Mouse (Mus musculus) T-helper 17 cell (primary cell): ENCODE results near the gene Mapk6.

Experiments
- in situ Hi-C, 2 experiments: fragments of 300-600 bp; cut with MboI, MseI; formaldehyde crosslinking; loops; 1 replicate in 1 of 2; 2 replicates in 1 of 2; pipeline ENCODE4 v1.15.1; 2025; ENCODE audit warnings: high pct_unique_total_duplicates in 2 of 2

The Mapk6 gene

DNA sequence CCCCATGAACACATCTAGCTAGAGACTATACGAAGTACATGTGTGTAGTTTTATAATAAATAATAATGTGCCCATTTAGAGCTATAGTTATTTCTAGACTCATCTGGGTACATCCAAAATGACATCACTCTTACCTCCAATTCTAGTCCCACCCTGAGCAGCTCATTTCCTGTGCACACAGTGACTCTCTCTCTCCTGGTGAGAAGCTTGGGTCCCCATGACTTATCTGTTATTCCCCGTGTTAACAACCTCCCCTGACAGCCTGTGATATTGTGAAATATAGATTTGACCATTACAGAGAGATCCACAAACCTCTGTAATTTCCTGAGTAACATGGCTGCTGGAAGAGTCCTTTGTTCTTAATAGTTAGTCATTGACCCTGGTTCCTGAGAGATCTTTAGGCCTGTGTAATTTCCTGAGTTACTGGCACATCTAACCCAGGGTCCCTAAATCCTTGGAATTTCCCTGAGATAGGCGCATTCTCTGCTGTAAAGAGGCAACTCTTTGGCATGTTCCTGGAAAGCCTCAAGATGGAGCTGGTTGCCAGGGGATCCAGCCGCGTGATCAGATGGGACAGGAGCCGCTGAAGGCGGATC, 16.1 kb upstream of the Mapk6 start:
- in situ Hi-C loops = loop anchor here in 1 of 2 experiments (10.0 kb wide), 1 partner anchor 351 kb away; the partner anchor contains the start of gene Myo5a

DNA sequence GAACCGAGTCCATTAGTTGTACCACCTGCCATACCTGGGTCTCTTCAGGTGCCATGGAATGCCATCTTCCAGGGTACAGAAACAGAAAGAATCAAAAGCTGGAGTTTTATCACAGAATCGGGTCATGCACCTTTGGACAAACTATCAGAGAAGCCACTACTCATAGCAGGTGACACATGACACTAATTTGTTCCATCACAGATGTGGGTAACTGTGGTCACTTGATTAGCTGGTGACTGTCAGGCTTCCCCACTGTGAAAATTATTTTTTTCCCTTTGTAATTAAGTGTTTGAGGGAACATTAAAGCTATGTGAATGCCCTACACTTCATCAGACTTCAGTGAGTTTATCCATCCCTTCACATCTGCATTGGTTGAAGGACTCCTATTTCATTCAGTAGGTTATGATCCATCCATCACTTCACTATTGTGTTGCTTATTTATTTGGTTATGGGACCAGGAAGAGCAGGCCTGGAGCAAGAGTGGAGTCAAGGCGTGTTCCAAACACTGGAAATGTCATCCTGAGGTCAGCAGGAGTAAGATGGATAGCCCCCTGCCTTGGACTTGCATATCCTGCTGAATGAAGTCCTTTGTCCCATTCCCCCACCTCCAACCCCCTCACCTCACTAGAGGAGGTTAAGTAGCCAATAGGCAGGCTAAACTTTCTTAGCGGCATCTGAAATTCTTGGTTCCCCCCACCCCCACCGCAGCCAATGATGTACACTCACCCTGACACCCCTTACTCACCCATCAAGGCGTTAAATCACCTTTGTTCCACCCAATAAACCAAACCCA, 14.7 kb upstream of the Mapk6 start:
- in situ Hi-C loops = loop anchor here in 1 of 2 experiments (10.0 kb wide), 1 partner anchor 350 kb away; the partner anchor contains the start of gene Myo5a

DNA sequence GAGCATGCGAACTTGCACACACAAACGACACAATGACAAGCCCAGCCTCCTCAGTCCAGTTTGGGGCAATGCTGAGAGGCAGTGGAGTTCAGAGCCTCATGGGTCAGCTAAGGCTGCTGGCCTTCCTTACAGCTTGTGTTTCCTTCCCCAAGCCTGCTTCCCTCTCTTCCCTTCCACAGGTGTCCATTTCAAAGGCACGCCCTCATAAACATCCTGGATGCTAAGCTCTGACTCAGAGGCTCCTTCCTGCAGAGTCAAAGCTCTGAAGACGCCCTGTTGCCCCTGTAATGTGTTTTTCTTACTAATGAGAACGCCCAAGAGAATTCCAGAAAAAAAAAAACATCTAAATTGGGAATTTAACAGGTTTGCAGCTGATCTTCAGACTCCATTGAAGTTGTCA, 13.9 kb upstream of the Mapk6 start:
- in situ Hi-C loops = loop anchor here in 1 of 2 experiments (10.0 kb wide), 1 partner anchor 349 kb away; the partner anchor contains the start of gene Myo5a

DNA sequence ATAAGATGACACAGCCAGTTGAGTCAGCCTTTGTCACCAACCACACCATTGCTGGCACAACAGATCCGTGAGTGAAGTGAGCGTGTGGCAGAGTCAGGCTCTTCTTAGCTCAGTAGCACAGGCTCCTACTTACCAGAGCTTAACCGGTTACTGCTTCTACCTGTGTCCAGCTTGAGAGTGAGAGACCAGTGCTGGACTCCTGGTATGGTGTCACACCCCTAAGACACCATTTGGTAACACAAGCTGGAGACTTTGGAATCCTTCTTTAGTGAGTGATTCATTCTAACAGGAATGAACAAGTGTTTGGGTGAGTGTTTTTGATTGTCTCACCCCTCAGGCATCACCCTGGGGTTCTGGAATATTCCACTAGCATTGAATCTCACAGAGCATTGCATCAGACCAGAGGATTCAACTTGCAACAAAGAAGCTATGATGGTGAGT, 12.5 kb upstream of the Mapk6 start:
- in situ Hi-C loops = loop anchor here in 1 of 2 experiments (10.0 kb wide), 1 partner anchor 347 kb away; the partner anchor contains the start of gene Myo5a

DNA sequence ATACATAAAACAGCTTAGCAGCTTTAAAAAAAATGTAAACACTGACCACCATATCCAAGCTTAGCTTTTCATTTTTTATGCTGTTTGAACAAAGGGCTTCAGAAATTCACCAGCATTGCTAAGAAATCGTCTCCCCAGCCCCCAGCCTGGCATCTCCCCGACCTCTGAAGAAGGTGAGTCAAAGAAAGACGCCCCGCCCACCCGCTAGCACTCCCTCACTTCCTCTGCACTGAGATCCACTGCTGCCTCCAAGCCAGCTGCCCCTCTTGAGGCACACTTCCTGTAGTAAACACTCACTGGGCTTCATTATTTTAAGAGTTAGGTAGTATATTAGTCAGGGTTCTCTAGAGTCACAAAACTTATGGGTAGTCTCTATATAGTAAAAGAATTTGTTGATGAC, 4.4 kb upstream of the Mapk6 start:
- in situ Hi-C loops = no loop called here

DNA sequence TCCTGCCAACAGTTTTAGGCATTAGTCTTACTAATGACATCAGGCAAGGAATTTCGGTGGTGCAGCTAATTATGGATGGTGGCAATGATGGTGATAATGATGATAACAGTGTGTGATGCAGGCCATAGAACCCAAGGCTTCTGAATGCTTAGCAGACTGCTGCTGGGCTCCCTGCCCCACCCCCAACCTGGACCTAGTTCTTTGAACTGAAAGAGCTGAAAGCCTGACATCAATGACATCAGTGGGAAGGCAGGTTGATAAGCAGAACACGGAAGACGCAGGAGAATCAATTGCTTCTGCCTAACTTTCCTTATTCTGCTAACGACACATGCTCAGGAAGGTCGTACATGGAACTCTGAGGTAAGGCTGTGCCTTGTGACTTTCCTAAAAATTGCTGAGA, 3.4 kb upstream of the Mapk6 start:
- in situ Hi-C loops = no loop called here

DNA sequence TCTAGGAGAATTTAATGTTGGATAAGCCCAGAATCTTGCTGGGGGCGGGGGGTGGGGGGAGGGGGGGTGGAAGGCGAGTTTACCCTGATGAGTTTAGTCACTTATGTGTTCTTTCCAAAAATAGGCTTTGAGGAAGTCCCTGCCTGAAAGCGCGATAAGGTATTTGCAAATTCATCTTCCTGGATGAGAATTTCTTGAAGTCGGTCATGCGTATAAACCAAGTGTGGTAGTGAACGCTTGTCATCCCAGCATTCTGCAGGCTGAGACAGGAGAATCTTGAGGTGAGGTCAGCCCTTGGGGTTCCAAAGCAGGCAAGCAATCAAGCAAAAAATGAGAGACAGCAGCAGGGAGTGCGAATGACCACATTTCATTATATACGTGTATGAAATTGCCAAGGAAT, 1.8 kb upstream of the Mapk6 start:
- in situ Hi-C loops = no loop called here

DNA sequence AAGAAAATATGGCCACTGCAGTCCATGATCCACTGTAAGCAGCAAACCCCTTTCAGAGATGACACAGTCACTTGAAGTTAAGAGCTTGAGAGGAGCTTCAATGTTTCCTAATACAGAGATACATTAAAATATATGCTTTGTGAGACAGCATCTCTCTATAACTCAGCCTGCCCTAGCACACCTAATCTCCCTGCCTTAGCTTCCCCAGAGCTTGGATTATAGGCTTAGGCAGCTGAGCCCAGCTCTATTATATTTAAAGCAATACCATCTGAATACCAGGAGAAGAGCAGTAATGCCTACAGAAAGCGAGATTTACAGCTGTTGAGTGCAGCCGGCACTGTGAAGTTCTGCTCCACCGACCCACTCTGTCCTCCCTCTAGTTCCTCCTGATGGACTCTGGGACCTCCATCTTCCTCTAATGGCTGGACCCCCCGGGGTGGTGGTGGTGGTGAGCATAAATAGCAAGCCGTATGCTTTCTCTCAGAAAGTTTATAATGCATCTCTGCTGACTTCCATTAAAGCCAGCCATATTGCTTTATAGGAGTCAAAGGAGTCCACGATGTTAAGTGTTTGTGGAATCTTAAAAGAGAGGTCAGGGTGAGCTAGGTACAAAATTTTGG, 1.2 kb upstream of the Mapk6 start:
- in situ Hi-C loops = no loop called here

DNA sequence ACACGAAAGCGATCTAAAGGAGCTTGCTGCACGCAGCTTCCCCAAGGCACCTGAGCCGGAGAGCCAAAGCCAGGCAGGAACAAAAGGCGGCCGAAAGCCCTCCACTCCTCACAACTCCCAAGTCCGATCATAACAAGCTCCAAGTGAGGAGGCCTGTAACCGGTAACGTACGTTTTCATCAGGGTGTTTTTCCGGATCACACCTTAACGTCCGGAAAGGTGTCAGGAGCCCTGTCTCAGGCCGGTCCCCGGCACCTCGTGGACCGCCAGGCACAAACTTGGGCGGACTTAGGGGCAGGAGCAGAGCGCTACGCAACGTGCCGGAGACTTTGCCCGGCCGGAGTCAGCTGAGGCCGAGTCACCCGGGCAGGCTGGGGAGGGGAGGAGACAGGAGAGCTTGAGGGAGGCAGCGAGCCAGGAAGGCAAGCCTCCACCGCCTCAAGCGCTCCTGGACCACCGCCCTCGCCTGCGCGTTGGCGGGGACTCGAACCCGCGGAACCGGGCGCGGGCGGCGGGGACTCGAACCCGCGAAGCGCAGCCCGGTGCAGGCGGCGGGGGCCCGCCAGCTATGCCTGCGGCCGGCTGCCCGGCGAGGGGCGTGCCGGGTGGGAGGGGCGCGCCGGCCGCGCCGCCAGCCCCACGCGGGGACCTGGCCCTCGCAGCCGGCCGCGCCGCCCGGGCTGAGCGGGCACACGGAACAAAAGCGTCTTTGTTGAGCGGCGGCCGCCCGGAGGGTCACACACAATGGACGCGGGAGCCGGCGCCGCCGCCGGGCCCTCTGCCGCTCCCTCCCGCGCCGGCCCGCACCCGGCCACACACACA, 564 bp downstream of the Mapk6 start:
- in situ Hi-C loops = no loop called here

DNA sequence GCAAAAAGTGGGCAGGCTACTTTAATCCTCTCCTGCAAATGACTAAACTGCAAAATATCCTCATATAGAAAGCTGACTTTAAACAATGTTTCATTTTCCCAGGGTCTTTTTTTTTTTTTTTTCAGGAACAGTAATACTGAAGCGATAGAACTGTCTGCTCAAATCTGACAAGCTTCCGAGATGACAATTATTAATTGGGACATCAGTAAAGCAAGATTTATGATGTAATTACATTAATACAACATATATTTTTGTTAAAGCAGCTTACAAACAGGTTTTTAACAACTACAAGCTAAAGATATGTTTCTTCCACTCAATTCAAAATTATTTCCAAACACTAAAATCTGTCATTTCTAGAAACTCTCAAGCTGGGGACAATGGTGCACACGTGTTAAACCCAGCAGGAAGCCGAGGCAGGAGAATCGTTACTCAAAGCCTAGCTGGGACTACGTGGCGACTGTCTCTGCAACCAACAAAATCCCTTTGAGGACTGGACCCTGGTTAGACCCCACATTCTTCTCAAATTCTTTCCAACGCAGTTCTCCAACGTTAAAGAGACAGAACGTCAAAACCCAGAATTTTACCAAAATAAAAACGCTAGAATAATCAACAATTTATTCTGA, 1.5 kb downstream of the Mapk6 start:
- in situ Hi-C loops = no loop called here

DNA sequence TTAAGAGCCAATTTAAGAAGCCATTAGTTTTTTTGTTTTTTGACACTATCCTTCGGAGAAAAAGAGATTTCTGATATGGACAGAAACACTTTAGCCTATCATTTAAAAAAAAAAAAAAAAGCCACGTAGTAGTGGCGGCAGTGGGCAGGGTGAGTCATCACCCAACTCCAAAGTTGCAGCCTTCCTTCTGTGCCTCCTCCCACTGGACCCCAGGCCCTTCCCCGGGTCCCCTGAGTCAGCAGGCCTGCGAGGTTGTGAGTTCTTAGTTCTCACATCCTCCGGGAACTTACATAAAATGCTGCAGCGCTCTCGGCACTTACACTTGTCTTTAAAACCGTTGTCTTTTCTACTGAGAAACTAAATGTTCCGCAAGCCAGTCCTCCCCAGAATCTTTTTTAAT, 2.0 kb downstream of the Mapk6 start:
- in situ Hi-C loops = no loop called here

DNA sequence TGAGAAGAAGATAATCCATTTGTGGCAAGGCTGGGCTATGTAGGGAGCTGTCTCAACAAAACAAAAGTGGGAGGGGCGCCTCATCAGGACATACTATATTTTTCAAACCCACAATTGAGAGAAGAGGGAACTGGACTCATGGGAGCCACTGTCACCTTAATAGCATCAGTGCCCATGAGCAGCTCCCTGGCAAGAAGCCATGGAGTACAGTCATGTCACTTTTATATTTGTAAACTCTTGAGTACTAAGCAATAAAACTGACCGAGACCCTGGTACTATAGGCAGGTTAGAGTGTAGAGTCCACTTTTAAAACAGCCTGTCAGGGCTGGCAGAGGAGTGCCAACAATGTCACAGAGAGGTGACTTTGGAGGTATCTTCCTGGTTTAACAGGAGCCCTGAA, 3.7 kb downstream of the Mapk6 start:
- in situ Hi-C loops = no loop called here

DNA sequence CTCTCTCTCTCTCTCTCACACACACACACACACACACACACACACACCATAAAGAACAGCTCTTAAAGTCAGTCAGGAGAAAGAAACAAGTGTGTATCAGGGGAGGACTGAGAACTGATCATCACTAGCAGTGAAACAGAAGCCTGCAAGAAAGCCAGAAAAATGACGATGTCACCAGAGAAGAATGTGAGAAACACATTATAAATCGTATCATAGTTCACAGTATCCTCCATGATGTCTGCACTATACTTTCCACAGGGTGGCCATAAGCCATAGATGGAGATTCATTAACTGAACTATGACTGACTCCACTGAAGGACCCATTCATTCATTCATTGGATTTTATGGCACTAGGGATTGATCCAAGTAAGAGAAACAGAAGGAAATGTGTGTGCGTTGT, 6.3 kb downstream of the Mapk6 start:
- in situ Hi-C loops = no loop called here

DNA sequence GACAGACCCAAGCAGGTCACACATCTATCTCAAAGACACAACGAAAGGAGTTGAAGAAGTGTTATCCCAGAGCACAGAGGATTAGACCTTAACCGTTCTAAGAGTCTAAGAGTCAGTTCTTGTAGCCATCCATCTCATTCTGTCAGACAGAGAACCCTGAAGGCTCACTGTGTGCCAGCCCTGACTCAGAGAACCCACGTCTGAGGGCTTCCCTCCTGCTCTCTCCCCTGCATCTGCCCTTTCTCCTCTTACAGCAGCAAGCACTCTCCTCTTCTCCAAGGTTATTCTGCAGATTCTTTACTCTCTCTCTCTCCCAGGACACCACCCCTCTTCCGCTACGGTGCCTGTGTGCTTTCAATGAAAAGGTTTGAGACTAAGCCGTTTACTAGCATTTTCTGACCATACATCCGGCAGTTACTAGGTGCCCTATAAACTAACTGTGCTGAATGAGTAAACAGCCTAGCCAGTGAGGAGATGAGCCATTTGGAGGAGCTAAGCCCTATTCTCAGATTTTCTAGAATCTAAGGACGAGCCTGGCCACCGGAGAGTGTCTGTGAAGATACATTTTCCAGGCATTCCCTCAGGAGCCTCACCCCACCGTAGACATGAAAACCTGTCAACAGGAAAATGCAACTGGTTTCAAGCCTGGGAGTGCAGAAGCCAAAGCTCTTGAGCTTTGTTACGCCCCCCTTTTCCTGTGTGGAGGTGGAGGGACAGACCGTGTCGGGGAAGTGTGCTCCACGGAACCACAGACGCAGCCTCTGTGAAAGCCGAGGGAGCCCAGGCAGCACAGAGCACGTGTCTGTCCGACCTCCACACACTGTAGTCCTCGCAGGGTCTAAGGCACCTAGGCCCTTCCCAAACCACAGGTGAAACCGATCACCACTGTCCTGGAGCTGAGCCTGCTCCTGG, 8.0 kb downstream of the Mapk6 start:
- in situ Hi-C loops = no loop called here

DNA sequence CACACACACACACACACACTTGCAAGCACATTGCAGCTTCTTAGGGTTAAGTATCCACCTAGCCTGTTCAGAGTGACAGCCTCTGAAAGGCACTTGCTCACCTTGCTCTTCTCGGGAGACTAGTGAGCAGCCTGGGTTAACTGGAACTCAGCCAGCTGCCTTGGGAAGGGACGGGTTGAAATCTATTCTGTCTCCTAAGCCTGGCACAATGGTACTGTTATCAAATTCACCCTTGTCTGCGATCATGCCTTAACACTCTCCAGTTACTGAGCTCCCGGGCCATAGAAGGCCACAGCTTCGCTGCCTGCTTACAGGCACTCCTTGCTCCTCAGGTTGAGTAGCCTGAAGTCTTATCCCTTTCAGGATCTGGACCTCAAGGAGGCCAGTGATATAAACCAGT, 9.2 kb downstream of the Mapk6 start:
- in situ Hi-C loops = no loop called here

DNA sequence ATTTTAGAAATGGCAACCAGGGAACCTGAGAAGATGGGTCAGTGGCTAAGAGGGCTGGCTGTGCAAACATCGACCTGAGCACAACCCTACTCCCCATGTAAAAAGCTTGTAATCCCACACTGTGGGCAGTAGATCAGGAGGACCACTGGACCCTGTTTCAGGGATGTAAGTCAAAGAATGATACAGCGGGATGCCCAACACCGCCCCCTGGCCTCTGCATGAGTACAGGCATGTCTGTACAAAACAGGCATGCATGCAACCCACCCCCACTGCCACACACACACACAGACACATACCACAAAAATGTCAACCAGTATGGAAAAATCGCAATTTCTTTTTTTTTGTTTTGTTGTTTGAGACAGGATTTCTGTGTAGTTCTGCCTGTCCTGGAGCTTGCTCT, 10.7 kb downstream of the Mapk6 start:
- in situ Hi-C loops = loop anchor here (5.0 kb wide), 3 partner anchors 38 to 43 kb away; partner anchors contain the start of gene Leo1 (in 1 of the 2)

DNA sequence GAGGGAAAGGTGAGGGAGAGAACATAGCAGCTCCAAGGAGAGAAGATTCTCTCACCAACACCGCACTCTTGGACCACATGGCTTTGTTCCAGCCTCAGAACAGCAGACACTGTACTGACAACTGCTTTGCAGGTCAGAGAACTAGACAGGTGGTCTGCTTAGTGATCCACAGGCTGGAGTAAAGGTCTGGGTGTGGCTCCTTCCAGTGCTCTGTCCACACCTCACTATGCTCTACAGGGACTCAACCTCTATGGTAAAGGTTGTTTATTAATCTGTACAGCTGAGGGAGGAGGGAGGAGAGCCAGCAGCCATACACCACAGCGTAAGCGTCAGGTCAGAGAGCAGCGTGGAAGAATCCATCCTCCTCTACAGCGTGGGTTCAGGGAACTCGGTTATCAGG, 13.8 kb downstream of the Mapk6 start:
- in situ Hi-C loops = loop anchor here (5.0 kb wide), 3 partner anchors 39 to 46 kb away; partner anchors contain the start of gene Leo1 (in 1 of the 2)

DNA sequence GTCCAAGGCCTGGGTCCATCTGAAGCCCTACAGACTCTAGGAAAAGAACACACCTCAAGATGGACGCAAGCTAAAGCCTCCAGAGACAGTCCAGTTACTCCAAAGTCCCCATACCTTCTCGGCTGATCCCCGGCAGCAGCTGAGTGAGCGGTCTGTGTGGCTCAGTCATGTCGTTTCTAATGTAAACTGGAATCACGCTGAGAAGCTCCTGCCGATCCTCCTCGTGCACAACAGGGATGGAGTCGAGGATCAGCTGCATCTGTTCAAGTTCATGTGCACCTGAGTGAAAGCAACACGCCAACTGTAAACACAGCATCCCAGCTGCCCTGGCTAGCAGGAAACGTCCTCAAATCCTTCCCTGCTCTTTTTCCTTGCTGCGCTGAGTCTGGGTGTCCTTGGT, 16.6 kb downstream of the Mapk6 start:
- in situ Hi-C loops = no loop called here

DNA sequence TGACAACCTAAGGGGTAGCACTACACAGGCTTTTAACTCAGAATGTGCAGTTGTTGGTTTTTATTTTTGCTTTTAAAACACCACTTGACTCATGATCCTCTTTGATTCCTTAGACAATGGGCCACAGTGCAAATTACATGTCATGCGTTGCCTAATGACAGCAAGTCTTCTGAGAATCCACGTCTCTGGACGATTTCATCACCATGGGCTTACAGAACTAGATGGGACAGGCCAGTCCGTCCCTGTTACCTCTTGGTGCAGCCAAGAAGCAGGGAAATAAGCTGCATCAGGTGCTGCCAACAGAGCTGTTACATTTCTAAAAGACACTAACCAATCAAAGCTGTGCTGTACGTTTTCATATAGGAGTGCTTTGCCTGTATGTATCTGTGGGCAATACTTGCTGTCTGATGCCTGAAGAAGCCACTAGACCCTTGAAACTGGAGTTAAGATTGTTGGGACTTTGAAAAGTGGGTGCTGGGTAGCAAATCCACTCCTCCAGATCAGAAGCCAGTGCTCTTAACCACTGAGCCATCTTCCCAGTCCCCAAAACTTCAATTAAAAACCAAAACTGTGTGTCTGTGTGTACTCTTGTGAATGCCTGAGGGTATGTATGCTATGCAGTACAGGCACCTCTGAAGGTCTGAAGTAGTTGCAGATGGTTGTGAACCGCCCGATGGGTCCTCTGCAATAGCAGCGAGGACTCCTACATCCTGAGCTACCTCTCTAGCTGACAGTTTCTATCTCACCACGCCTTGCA, 24.4 kb downstream of the Mapk6 start:
- in situ Hi-C loops = loop anchor here in 1 of 2 experiments (5.0 kb wide), 1 partner anchor 53 kb away; no protein-coding TSS in a partner anchor
